Mouse (Mus musculus) urinary bladder, postnatal 14 days (tissue): ENCODE results near the gene Ssh2.
A peak's percentile ranks its signal among the peaks of the same experiment; 100 is the strongest.

Experiments used
- DNase-seq: peaks from one replicate; pipeline ENCODE4 v3.0.0; 2021; ENCODE audit warnings: low spot score

The Ssh2 gene

DNA sequence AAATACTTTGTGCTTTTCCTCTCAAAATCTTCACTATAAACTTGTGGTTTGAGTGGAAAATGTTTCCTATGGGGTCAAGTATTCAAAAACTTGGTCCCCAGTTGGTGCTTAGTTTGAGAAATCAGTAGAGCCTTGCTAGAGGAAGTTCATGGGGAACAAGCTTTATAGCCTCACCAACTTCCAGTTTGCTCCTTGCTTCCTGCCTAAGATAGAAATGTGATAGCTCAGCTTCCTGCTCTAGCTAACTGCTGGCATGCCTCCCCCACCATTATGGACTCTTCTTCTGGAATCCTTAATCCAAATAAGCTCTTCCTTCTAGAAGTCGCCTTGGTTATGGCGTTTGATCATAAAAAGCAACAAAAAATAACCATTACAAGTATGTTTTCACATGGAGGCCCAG lies 190.2 kb downstream of the Ssh2 start:
- DNase-seq = no peak

DNA sequence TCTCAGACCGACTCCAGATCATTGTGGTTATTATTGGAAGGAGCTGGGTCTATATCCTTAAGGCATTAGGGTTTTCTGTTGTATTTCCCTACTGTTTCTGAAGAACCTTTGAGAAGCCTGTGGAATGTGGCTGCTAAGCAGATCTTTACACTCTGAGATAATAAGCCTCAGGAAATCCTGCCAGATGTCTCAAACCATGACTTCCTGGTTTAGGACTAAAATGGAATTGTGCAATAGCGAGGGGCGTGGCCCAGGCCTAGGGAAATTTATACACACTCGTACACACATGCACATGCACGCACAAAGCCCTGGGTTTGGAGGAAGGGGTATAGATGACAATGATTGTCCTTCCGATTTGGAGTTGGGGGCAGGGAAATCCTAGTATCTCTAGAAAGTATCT lies 193.8 kb downstream of the Ssh2 start:
- DNase-seq = peak; percentile 64

DNA sequence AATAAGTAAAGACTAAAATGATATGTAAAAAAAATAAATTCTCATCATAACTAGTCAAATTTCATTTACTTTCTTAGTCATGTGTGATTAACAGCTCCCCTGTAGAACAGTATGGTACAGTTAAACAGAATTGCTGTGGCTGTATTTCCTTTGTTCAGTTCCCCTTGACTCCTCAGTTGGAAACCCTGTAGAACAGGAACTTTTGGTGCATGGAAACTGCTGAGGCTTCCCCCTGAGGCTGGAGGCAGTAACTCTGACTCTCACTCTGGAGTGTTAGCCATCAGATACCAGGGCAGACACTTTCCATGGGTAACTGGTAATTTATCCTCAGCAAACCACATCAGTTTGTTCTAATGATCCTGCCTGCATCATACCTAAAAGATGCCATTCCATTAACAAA lies 195.2 kb downstream of the Ssh2 start:
- no peak for DNase-seq

- no peak for DNase-seq
Measured at GRCm38 (mm10) chr11:77414141-77414839, 198.2 kb downstream of the Ssh2 start.

GRCm38 (mm10) chr11:77416212-77417000 lies 200.3 kb downstream of the Ssh2 start:
- no peak for DNase-seq

- no peak for DNase-seq
Measured at GRCm38 (mm10) chr11:77418021-77418420, 201.9 kb downstream of the Ssh2 start.

GRCm38 (mm10) chr11:77423175-77423859 lies 207.2 kb downstream of the Ssh2 start:
- no peak for DNase-seq

DNA sequence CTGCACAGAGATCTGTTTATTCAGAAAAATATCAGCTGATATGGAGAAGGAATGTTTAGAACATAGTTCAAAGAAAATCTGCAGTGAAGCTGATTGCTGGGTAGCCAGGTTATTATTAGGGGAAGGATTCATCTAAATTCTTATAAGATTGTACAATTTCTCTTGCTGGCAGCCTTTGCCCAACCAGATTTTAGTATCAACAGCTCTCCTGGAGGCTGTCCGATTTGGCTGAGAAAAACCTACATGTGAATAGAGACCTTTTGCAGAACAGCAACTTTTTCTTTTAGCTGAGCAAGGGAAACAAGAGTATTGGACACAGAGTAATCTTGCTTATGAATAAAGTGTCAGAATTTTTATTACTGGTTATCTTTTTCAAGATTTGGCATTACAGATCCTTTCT lies 212.4 kb downstream of the Ssh2 start:
- peak; percentile 29 for DNase-seq

DNA sequence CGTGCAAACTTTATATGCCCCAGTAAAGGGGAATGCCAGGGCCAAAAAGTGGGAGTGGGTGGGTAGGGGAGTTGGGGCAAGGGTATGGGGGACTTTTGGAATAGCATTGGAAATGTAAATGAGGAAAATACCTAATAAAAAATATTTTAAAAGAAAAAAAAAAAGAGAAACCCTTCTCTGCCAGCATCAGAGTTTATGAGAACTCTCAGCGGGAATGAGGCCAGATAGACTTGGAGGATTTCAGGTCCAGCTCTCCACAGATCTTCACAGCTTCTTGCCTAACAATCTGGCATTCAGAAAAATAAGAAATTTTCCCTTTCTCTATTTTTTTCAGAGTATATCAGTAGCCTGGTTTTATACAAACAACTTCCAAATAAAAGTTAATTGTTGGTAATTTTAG lies 220.9 kb downstream of the Ssh2 start:
- no peak for DNase-seq

DNA sequence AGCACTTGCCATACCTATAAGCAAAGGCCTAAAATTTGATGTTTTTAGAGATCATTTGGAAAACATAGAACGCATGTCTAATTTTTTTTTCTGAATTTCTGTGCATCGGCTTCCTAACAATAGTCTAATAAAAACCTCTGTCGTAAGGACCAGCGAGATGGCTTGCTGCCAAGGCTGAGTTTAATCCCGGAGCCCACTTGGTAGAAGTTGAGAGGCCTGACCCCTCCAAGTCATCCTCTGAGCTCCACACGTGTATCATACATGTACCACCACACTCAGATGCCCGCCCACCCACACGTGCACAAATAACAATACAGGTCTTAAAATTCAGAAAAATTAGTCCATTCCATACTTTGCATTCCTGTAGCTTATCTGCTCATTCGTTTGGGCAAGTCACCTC lies 224.0 kb downstream of the Ssh2 start:
- DNase-seq = no peak

- DNase-seq = peak; percentile 28
Measured at GRCm38 (mm10) chr11:77441020-77441419, 224.9 kb downstream of the Ssh2 start.

DNA sequence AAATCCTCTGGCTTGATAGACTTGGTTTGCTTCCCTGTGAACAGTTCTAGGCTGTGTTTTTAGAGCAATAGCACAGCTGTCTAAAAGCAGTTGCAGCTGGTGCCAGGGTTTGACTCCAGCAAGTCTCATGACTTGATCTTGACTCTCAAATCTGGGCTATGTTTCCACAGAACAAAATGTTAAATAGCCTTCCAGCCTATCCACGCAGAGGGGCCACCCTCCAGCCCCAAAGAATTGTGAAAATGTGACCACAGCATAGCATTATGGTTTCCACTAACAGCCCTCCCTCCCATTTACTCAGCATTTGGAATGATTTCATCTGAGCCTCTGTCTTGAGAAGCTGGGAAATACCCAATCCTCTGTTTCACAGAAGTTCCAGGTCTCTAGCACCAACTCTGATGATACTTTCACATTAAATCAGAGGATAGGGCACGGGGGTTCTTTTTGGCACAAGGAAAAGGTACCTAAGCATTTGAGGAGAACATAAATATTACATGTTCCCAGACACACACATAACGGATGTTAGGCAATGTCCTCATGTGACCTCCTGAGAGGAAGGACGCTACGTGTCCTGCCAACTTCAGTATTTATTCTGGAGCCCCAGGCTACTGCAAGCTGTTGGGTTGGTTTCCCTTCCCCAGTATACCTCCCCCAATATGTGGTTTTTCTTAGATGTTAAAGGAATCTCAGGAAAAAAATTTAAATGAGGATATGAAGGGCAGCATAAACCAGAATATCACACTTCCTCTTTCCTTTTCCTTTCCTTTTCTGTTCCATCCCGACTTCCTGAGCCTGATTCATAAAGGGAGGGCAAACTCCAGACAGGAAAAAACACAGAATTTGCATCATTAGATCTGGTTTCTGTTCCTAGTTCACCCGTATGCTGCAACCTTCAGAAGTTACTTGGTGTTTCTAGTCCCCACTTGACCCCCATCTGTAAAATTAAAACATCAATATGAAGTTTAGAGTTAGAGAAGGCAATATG lies 226.4 kb downstream of the Ssh2 start:
- peak; percentile 60 for DNase-seq

- peak; percentile 54 for DNase-seq
Measured at GRCm38 (mm10) chr11:77444939-77445338, 228.9 kb downstream of the Ssh2 start.

GRCm38 (mm10) chr11:77446628-77447041 lies 230.5 kb downstream of the Ssh2 start:
- peak; percentile 57 for DNase-seq

DNA sequence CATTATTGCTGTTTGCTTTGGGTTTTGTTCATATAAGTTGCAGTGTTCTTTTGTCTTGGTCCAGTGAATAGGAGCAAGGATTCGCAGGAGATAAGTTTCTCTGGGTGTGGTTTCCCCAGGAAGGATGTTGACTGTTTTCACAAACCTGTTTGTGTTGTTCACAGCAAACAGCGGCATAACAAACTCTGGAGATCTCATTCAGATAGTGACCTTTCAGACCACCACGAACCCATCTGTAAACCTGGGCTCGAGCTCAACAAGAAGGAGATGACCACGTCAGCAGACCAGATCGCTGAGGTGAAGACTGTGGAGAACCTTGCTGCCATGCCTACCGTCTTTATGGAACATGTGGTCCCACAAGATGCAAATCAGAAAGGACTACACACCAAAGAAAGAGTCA lies 233.1 kb downstream of the Ssh2 start:
- no peak for DNase-seq

DNA sequence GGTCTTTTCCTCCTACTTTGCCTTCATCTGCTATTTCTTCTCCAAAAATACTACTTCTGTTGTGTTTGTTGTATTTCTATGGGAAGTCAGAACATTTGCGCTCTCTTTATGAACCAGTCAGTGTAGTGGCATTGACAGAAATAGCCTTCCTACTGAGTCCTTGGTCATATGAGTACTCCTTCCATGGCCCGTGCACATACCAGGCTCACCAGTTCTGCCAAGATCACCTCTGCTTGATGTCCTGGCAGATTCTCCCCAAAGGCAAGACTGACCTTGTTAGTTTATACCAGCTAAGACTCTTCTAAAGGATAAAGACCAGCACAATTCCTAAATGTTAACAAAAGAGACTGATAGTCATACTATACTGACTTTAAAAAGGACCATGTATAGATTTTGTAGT lies 235.6 kb downstream of the Ssh2 start:
- no peak for DNase-seq

DNA sequence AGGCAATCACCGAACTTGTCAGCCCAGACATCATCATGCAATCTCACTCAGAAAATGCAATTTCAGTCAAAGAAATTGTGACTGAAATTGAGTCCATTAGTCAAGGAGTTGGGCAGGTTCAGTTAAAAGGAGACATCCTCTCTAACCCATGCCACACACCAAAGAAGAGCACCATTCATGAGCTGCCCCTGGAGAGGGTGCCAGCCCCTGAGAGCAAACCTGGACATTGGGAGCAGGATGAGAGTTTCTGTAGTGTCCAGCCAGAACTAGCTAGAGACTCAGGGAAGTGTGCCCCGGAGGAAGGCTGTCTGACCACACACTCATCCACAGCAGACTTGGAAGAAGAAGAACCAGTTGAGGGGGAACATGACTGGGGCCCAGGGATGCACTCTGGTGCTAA lies 237.3 kb downstream of the Ssh2 start:
- no peak for DNase-seq

DNA sequence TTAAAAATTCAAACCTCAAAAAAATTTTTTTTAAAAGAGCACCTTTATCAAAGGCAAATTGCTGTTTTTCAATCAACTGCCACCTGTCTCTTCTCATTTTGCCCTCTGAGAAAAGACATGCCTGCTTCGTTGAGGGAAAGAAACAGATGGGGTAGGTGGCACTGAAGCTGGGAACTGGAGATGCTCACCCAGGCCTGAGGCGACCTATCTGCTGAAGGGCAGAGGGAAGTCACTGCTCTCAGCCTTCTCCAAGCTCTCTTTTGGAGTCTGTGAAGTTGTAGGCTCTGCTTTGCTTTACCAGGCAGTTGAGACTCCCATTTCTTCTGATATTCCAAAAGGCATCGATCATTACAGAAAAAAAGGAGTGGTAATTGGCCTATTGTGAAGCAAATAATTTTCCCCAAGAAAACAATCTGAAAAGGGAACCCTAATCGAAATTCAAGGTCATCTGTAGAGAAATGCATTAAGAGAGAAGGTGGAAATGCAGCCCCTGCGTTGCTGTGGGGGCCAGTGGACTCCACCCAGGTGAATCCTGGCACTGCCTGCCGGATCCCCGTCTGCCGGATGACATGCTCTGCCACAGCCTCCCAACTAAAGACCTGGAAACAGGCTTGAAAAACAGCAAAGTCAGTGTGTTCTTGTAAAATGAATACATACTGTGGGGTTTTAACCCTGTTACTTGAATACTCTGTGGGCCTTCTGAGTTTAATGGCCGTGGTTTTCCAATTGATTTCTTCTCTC lies 239.9 kb downstream of the Ssh2 start:
- no peak for DNase-seq

DNA sequence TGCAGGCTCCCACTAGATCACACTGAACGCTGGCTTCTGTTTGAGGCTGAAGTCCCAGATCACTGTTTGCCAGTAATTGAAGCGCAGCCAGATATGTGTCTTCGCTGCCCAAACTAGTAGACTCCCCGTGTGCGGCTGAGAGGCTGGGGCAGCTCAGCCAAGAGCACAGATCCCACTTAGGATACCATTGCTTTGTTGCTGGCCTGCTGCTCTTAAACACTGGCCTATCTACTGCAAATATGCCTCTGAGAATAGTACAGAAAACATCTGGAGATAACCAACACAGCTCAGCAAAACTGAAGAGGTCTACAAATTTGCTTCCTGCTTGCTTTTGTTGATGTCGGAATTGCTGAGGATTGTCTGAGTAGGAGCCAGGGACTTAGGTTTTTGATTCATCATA lies 240.8 kb downstream of the Ssh2 start:
- DNase-seq = no peak

DNA sequence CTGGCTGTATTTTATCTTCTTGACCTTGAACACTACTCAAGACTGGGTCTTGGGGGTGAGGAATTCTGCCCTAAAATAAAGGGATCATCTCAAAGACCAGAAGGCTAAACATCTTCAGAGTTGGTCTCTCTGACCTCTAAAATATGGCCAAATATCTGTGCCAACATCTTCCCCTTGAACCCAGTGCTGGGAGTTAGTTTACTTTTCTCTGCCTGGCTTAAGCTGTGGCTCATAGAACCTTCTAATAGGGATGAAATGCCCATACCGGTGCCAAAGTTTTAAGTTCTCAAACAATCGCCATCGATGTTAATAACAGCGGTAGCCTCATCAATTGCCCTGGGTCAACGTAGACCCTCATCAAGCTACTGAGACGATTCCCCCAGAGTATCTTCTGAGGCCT lies 245.8 kb downstream of the Ssh2 start:
- no peak for DNase-seq
